Mouse (Mus musculus) thymus, postnatal 36 days (tissue): ENCODE data around the gene Glis1.

Source experiments
- DNase-seq, 2 experiments: peaks; one replicate each; pipeline ENCODE4 v3.0.0; 2022; ENCODE audit warnings: mixed read lengths in 2 of 2

The Glis1 gene

DNA sequence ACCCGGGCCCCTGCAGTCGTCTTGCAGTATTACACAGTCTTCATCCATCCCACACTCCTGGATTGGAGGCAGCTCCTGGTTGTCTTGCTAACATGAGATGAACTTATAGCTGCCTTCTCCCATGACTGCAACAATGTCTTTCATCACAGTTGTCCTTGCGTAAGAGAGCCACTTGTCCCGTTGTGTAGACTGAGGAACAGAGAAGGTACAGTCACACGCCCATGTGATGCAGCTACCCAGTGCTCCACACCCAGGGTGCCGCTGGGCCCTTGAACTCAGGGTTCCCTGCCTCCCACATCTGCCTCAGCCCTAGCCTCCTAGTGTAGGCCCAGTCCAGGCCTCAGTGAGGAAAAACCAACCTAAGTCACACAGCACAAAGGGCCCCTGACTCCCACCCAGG lies 201.7 kb downstream of the Glis1 start:
- DNase-seq, result no peak

DNA sequence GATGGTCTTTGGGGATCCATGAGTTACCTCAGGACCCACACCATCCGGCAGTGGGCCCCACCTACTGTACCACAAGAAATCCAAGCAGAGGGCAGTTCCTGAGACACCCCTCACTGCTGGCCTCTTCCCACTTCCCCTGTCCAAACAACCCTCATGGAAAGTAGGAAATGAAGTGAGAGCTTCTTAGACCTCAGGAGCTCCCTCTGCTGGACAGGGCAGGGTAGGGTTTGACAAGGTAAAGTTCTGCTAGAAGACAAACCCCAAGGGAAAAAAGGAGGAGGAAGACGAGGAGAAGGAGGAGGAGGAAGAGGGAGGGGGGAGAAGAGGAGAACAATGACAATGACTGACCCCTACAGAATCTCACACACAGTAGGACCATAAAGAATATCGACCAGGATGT lies 203.3 kb downstream of the Glis1 start:
- DNase-seq, result peak; percentile 23 to 39

DNA sequence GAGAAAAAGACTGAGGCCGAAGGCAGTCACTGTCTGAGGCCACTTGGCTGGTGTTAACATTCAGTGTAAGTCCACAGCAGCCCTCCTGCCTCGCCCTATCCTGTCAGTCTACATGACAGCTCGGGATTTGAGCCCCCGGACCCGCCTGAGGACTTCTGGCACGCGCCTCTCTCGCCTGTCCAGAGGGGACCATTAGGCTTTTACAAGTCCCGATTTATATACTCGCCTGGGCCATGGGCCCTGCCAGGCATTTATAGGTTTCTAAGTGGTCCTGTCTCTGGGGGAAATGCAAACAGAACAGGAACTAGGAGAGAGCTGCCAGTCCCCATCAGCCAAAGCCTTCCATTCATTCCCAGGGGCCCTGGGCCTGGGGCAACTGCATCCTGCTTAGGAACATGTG lies 203.9 kb downstream of the Glis1 start:
- DNase-seq, result no peak

DNA sequence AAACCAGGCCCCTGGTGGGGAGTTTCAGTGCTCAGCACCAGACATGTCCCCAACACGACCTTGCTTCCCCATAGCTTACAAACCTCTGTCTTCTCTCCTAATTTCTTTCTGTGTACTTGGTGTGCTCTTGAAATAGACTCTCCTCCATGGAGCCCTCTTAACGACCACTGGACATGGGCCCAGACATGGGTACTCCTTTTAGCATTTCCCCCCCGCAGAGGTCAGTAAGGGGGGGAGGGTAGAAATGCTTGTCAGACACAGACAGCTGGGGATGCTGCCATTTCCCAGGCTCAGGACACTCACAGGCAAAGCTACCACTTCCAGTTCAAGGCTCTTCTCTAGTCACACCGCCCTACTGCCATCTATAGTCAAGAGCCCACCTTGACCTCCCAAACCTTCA lies 207.2 kb downstream of the Glis1 start:
- no peak for DNase-seq

DNA sequence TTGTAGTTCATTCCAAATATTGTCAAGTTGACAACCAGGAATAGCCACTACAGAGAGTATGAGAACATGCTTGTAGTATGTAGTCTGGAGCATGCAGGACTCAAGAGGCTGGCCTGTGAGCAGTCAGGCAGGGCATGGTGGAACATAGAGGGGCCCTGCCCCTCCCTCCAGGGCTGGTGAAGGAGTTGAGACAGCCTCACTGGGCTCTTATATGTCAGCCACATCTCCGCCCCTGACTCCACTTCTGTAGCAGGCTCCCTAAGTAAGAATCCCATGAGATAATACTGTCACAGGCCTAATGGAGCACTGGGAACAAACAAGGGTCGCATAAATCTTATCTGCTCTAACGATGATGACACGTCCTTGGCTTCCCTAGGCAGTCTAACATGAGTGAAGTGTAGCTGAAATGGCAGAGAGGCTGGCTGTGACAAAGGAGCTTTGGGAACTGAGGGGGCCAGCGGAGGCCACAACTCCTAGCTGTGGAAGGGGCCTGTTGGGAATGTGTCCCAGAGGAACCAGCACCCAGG lies 214.6 kb downstream of the Glis1 start:
- DNase-seq, result no peak

DNA sequence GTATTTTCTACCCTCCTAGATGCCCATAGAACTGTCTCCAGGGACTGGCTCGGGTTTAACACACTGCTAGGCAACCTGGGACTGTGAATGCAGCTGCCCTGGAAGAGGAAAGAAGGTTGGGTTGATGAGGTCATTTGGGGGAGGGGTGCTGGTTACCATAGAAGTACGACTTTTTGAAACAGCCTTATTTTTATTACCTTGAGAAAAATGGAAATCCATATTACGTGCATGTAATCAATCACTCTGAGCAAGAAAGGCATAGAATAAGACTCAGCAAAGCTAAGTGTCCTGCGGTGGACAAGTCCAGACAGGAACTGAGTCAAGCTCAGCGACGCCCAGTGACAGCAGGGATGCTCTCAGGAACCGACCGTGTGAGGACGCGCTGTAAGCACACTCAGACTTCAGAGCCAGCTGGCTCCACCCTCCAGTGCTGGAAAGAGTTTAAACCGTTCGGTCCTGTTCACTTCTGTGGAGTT lies 216.7 kb downstream of the Glis1 start:
- DNase-seq, result no peak

DNA sequence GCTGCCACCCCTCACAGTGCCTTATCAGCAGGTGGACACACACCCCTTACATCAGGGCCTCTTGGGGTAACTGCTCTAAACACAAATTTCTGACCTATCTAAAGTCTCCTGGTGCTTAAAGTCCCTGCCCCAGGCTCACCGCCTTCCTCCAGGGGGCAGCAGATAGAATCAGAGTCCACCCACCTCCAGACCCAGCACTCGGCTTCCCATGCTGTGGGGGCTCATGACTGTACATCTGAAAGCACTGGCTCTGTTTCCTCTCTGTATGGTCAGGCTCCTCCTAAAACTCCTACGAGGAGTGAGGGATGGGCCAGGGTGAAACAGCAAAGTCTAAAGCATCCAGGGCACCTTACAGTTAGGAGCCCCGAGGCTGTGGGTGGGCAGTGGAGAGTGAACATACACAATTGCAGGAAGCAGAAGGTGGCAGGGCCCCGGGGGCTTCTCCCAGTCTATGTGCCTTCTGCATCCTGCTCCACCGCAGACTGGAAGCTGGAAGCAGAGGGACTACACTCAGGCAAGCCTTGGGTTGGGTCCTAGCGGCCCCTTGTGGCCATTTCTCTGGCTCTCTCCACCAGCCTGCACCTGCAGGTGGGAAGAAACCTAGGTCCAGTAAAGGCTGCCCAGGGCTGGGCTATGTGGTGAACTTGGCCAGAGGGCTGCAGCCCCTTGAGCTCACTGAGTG lies 218.3 kb downstream of the Glis1 start:
- peak; percentile 37 to 38 for DNase-seq

DNA sequence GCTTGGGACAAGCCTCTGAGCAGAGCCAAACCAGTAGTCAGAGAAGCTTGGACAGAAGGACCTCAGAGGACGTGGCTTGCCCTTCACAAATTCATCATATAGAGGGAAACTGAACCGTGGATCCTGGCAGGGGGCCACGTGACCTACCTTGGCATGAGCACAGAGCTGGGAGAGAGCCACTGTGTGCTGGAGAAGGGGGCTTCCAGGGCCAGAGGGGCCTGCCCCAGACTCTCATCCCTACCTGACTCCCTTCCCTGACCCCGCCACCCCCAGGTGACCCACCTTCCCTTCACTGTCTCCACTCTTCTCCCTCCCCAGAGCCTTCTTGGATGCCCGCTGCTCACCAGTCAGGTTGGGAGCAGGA lies 218.9 kb downstream of the Glis1 start:
- no peak for DNase-seq

DNA sequence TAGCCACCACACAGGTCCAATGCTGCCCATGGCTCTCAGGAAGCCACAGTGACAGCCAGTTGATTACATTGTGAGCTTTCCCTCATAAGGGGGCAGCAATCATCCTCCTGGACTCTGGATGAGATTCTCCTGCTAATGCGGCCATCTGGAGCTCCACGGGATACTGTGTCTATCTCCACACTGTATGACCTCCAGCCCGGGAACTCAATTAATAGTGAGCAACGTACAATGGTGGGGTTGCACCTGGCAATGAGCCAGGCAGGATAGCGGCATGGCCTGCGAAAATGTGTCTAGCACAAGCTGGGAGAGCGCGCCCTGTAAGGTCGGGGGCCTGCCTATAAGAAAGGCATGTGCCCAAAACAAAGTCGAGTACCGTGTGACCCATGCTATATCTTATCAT lies 226.3 kb downstream of the Glis1 start:
- no peak for DNase-seq

DNA sequence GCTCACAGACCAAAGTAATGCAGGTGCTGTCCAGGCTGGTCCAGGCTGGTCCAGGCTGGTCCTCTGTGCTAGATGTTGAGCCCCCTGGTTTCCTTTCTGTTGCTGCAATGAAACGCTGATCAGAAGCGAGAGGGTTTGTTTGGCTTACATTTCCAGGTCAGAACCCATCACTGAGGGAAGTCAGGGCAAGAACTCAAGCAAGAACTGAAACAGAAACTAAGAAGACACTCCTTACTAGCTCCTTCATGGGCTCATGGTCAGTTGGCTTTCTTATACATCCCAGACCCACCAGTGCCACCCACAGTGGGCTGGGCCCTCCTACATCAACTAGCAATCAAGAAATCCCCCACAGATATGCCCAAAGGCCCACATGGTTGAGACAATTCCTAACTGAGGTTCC lies 234.1 kb downstream of the Glis1 start:
- DNase-seq, result no peak

DNA sequence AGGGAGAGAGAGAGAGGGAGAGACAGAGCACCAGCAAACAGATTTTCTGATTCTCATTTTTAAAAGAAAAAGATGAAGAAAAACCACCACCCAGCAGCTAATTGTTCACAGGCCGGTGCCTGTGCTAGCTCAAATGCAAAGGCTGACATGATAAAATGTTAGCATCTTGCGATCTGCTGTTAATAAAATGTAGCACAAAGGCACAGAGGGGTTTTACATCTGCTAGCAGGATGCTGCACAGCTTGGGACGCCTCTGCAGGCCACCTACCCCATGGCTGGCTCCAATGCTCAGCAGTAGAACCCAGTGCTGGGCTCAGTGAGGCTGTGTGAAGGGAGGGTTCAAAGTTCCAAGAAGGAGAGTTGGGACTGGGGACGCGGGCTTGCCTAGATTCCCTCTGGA lies 236.3 kb downstream of the Glis1 start:
- no peak for DNase-seq

DNA sequence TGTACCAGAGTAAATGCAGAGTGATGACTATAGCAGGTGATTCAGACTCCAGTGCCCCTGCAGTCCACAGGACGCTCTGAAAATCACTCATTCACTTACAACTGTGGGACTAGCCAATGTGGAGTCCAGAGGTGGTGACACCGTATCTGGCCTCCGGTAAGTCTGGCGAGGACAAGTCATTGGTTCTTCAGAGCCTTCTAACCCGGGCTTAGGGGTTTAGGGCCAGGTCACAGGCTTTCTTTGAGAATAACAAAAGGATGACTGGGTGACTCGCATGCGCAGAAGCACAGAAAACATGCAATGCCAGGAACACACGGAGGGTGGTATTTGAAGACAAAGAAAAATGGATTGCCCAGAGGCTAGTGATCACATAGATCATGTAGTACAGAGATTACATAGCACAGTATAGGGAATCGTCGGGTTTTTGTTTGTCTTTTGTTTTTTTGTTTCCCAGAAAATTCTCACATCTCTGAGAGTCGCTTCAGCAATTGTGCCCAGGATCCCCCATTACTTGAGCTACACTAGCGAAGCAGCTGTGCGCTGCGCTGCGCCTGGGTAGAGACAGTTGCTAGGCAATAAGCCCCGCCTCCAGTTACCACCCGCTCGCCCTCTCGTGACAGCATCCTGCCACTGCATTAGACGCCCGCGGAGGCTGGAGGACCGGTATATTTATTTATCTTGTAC lies 239.4 kb downstream of the Glis1 start:
- peak; percentile 82 to 86 for DNase-seq

DNA sequence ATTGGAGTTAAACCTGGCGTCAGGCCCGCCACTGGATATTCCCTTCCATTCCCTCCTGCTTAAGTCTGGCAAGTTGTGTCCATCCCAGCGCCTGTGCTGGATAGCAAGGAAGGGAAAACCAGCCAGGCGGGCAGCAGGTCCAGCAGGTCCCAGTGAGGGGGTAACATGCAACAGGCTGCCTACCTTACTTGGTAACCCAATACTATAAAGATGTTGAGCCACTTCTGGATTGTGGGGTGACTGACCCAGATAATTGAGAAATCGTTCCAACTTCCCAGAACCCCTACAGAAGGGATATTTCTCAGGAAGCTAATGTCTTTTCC lies 239.9 kb downstream of the Glis1 start:
- DNase-seq, result no peak

DNA sequence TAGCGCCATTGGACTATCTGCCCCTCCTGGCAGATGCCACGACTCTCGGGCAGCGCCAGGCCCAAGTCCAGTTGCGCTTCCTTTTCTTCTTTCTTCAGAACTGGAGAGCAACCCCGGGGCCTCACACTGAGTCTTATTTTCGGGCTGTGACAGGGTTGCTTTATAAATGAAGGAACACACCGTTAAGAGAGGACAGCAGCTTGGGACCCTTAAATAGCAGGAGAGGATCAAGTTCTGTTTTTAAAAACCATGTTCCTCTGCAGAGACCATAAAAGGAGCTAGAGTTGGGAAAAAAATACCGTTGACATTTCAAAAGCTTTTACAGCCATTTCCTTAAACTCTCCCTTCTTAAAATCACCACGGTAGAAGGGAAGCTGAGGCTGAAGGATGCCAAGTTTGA lies 241.3 kb downstream of the Glis1 start:
- no peak for DNase-seq

DNA sequence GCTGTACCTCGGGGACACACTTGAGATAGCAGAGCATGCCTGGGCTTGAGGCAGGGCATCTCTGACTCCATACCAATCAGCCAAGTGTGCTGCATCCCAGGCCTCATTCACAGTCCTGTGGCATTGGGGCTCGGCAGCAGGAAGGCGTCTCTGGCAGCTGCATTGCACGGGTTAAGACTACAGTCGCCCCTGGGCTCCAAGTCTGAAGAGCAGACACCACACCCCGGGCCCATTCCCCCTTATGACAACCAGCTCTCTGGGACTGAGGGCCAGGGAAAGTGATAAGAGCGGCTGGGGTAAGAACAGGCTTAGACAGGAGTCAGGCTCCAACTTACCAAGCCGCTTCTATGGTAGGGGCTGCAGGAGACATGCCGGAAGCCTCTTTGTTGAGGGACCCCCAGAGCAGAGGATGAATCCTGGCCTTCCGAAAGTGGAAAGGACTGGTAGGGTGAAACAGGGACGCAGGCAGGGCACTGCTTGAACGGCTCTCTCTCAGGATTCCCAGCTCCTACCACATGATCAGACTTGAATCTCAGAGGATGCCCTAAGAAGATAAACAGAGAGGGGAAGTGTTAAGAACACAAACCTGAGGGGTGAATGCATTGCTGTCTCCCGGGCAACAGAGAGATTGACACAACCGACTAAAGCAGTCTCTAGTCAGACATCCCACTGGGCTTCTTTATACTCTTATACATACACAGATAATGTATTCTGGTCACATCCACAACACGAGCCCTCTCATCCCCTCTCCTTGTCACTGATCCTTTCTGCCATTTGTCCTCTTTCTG lies 246.1 kb downstream of the Glis1 start:
- DNase-seq, result no peak

DNA sequence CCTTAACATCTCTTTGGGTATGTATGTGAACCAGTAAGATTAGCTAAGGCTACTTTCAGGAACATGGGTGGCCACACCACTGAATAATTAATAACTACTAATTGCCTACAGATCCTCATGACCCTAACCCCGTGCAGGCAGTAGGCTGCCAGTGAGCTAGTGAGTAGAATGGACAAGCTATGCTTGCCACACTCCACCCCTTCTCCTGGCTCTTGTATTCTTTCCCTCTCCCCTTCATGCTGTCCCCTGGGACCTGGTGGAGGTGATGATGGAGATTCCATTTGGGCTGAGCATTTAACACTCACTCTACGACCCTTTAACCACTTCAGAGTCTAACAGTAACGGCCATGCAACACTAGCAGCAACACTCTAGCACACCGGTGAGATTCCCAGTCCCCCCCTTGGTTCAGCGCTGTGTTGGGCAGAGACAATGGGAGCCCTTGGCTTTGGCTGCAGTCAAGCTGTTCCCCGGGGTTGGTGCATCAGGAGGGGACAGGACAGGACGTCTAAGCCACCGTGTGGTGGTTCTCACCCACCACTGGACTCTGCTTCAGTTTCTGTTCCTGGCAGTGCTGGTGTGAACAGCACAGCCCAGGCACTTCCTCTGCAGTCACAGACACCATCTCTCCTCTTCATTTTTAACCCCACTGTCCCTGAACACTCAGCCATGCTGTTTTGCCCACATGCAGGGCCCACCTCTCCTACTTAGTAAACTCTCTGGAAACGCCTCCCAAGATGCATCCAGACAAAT lies 246.9 kb downstream of the Glis1 start:
- no peak for DNase-seq

DNA sequence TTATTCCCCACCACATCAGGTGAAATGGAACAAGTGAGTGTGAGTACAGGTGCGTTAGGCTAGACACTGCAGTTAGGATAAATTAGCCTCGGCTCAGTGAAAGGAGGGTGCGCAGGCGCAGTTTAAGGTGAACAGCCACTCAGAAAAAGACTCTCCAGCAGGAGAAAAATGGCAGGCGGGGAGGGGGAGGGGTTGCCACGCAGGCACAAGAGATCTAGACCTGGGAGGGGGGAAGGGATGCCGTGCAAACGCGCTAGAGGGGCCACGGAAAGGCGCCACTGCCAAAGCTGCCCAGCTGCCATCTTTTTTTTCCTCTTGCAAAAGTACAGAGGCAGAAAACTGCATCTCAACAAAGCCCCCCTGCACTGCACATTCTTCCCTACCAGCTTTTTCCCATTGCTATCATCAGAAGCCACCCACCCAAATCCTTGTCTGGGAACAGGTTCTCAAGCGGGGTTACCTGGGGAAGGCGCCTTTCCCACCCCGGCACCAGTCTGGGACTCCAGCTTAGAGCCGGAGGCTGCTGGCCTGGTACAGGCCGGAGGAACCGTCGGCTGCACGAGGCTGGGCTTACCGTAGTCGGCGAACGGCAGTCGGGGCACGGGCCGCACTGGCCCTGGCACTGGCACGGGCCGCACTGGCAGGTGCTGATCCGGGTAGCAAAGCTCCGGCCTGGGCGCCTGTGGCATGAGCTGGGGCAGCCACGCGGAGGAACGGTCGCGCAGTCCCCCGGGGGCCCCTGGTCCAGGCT lies 248.8 kb downstream of the Glis1 start:
- DNase-seq, result no peak

DNA sequence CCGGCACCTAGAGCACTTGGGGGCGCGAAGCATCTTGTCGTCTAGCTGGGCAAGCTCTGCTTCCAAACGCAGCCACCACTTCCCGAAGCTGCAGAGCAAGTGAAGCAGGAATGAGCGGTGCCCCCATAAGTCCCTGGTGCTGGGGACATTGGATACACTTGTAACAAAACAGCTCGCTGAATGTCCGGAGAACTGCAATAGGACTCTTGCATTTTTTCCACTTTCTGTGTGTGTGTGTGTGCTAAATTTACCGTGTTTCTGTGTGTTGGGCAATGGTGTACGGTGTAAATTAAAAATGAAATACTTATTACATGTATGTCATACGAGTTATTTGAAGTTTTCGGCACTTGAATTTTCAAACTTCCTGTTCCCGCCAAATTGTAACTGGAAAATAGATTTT lies 249.7 kb downstream of the Glis1 start, which contains the start of gene Dmrtb1:
Gene Dmrtb1 (minus strand): TSS at position 101 of the 400 bp plus-strand sequence.
- DNase-seq, result no peak
